Mouse (Mus musculus) inflammation-experienced regulatory T-cells (primary cell): ENCODE results near the gene Cntf. TPM values are rescaled to one million over a fixed set of nuclear protein-coding genes. Genes with fewer than 3 reads are reported as not detected.

ENCODE experiments used
- polyA plus RNA-seq, 2 experiments: library from polyadenylated mRNA; unstranded; fragments of 100-300 nt; shearing (Covaris generic); gene quantifications; one replicate each; pipeline ENCODE4 v1.2.1; 2017

Gene Cntf
- under 1 TPM in 1 of 2 experiments, not detected in 1; 0.78 TPM for polyA plus RNA-seq

DNA sequence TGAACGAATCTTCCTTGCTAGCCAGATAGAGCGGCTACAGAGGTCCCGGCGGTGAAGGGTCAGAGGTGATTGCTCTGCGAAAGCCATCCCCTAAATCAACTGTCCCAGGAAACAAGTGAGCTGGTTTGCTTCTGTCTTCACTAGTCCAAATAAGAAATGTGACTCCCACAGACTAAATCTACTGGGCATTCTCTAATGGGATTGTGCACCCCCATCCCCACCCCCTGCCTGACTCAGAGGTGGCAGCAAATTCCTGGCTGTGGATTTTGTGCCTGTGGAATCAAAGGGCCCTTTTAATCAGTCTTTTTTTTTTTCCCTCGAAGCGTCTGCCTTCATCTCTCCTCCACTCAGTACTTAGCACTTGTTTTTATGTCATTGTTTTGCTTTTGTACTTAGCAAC is at the start of gene Cntf:
Gene Cntf, minus strand, starts transcription at position 325 of the 400 bp plus-strand sequence.

GRCm38 (mm10) chr19:12795511-12796327 is 30.3 kb upstream of the Cntf start, which contains the start of the genes Zfp91 and Lpxn:
Gene Zfp91 (minus strand): TSS chr19:12796126.
Gene Lpxn (plus strand): TSS chr19:12796193.

Other genes with a start within 250 kb of the Cntf start
- 10 to 100 TPM; 42.0 to 45.4 TPM for gene Fam111a, start 219.9 kb downstream of the Cntf start, polyA plus RNA-seq
- under 1 TPM in 1 of 2 experiments, not detected in 1; 0.37 TPM for gene Gm4952, start 165.7 kb downstream of the Cntf start, polyA plus RNA-seq
- gene Glyat, start 132.3 kb downstream of the Cntf start, polyA plus RNA-seq: not detected
- gene Olfr1442, start 95.2 kb downstream of the Cntf start, polyA plus RNA-seq: under 1 TPM in 1 of 2 experiments, not detected in 1; 0.93 TPM
- gene Olfr1443, start 87.5 kb downstream of the Cntf start, polyA plus RNA-seq: not detected
- gene Keg1, start 69.8 kb downstream of the Cntf start, polyA plus RNA-seq: not detected
- gene Zfp91, start 30.5 kb upstream of the Cntf start, polyA plus RNA-seq: 10 to 100 TPM; 11.4 to 19.8 TPM
- 100 to 1,000 TPM; 169 to 225 TPM for gene Lpxn, start 30.6 kb upstream of the Cntf start, polyA plus RNA-seq
- gene Gm5244, start 81.0 kb upstream of the Cntf start, polyA plus RNA-seq: not detected
- under 1 TPM in 1 of 2 experiments, not detected in 1; 0.53 TPM for gene Olfr1444, start 91.7 kb upstream of the Cntf start, polyA plus RNA-seq
- not detected for gene Olfr1445, start 118.2 kb upstream of the Cntf start, polyA plus RNA-seq
- under 1 TPM in 1 of 2 experiments, not detected in 1; 0.51 TPM for gene Olfr1446, start 127.9 kb upstream of the Cntf start, polyA plus RNA-seq
- gene Olfr1447, start 138.1 kb upstream of the Cntf start, polyA plus RNA-seq: not detected
- under 1 TPM; 0.04 to 0.70 TPM for gene Olfr1448, start 158.8 kb upstream of the Cntf start, polyA plus RNA-seq
- gene Olfr1449, start 165.2 kb upstream of the Cntf start, polyA plus RNA-seq: not detected
- gene Olfr1450, start 184.6 kb upstream of the Cntf start, polyA plus RNA-seq: under 1 TPM in 1 of 2 experiments, not detected in 1; 0.97 TPM
- gene Olfr1451, start 229.4 kb upstream of the Cntf start, polyA plus RNA-seq: 1 to 10 TPM in 1 of 2 experiments, not detected in 1; 2.2 TPM